Mouse (Mus musculus): ENCODE results near the gene Dcakd. TPM values are rescaled to one million over a fixed set of nuclear protein-coding genes. Genes with fewer than 3 reads are reported as not detected.

Dcakd gene
- 84.8 and 99.7 TPM in 2 replicates for polyA plus RNA-seq (2015; fragmentation: Nextera tagmentation; extraction: Ambion mirVana)

GRCm38 (mm10) chr11:103028176-103028891 is at the start of gene Dcakd, which contains the start of gene Nmt1:
Dcakd (minus strand) TSS chr11:103028333.
Nmt1 (plus strand) TSS chr11:103028190.

GRCm38 (mm10) chr11:102946265-102946991 is 81.7 kb downstream of the Dcakd start, which contains the start of gene C1ql1:
C1ql1 (minus strand) TSS chr11:102946688.

Small RNAs within 50 kb of the gene (microRNA-seq; reads per million reads assigned to microRNA genes)
- not detected for gene Mir6931 (ENCODE audit: borderline replicate concordance, insufficient number of aligned reads)

Other genes with a start within 250 kb of the Dcakd start
- 23.3 and 26.2 TPM in 2 replicates for gene Gjc1, start 208.6 kb downstream of the Dcakd start, polyA plus RNA-seq (2015; fragmentation: Nextera tagmentation; extraction: Ambion mirVana)
- 3.6 and 5.2 TPM in 2 replicates for gene Higd1b, start 192.5 kb downstream of the Dcakd start, polyA plus RNA-seq (2015; fragmentation: Nextera tagmentation; extraction: Ambion mirVana)
- 58.7 and 76.9 TPM in 2 replicates for gene Eftud2, start 147.3 kb downstream of the Dcakd start, polyA plus RNA-seq (2015; fragmentation: Nextera tagmentation; extraction: Ambion mirVana)
- 1.6 and 1.8 TPM in 2 replicates for gene Ccdc103, start 147.1 kb downstream of the Dcakd start, polyA plus RNA-seq (2015; fragmentation: Nextera tagmentation; extraction: Ambion mirVana)
- gene Fam187a, start 143.2 kb downstream of the Dcakd start, polyA plus RNA-seq (2015; fragmentation: Nextera tagmentation; extraction: Ambion mirVana): not detected in 2 replicates
- 0.87 and 0.94 TPM in 2 replicates for gene Gfap, start 127.4 kb downstream of the Dcakd start, polyA plus RNA-seq (2015; fragmentation: Nextera tagmentation; extraction: Ambion mirVana)
- 1.4 and 1.5 TPM in 2 replicates for gene Kif18b, start 103.2 kb downstream of the Dcakd start, polyA plus RNA-seq (2015; fragmentation: Nextera tagmentation; extraction: Ambion mirVana)
- 20.6 and 30.6 TPM in 2 replicates for gene C1ql1, start 81.6 kb downstream of the Dcakd start, polyA plus RNA-seq (2015; fragmentation: Nextera tagmentation; extraction: Ambion mirVana)
- 40.0 and 56.0 TPM in 2 replicates for gene Nmt1, start 143 bp downstream of the Dcakd start, polyA plus RNA-seq (2015; fragmentation: Nextera tagmentation; extraction: Ambion mirVana)
- 3.5 and 4.9 TPM in 2 replicates for gene Plcd3, start 73.3 kb upstream of the Dcakd start, polyA plus RNA-seq (2015; fragmentation: Nextera tagmentation; extraction: Ambion mirVana)
- 34.4 and 53.2 TPM in 2 replicates for gene Acbd4, start 73.3 kb upstream of the Dcakd start, polyA plus RNA-seq (2015; fragmentation: Nextera tagmentation; extraction: Ambion mirVana)
- gene Hexim1, start 87.9 kb upstream of the Dcakd start, polyA plus RNA-seq (2015; fragmentation: Nextera tagmentation; extraction: Ambion mirVana): 6.0 and 6.6 TPM in 2 replicates
- 10.0 and 11.4 TPM in 2 replicates for gene Hexim2, start 104.1 kb upstream of the Dcakd start, polyA plus RNA-seq (2015; fragmentation: Nextera tagmentation; extraction: Ambion mirVana)
- gene Fmnl1, start 142.8 kb upstream of the Dcakd start, polyA plus RNA-seq (2015; fragmentation: Nextera tagmentation; extraction: Ambion mirVana): 3.0 and 3.9 TPM in 2 replicates
- 0.36 and 0.47 TPM in 2 replicates for gene 1700023F06Rik, start 180.2 kb upstream of the Dcakd start, polyA plus RNA-seq (2015; fragmentation: Nextera tagmentation; extraction: Ambion mirVana)
- not detected in 2 replicates for gene Spata32, start 190.1 kb upstream of the Dcakd start, polyA plus RNA-seq (2015; fragmentation: Nextera tagmentation; extraction: Ambion mirVana)
- gene Map3k14, start 239.1 kb upstream of the Dcakd start, polyA plus RNA-seq (2015; fragmentation: Nextera tagmentation; extraction: Ambion mirVana): 2.4 and 2.6 TPM in 2 replicates